Mouse (Mus musculus) heart, embryonic 11.5 days (tissue): ENCODE measurements around the gene Tomm40l. TPM values are rescaled to one million over a fixed set of nuclear protein-coding genes. Genes with fewer than 3 reads are reported as not detected.

Source experiments
- ATAC-seq: fragments of 200-750 bp; cut with Nextera tagmentation; replicated peaks from 2 replicates; pipeline ENCODE4 v1.8.0; 2017; ENCODE audit warnings: moderate library complexity; ENCODE audit not compliant: insufficient number of reproducible peaks, low FRiP score, low TSS enrichment
- H3K27ac ChIP-seq: fragments of 300-500 bp; sonication (generic); 2 replicates; pipeline ENCODE4 v1.5.1; 2014; ENCODE audit warnings: mild to moderate bottlenecking, low read depth, low read length
- H3K27me3 ChIP-seq: fragments of 300-500 bp; sonication (generic); 2 replicates; pipeline ENCODE4 v1.6.1; 2014; ENCODE audit warnings: mild to moderate bottlenecking, low read length, mixed read lengths; ENCODE audit not compliant: control insufficient read depth, insufficient read depth
- H3K36me3 ChIP-seq: fragments of 300-500 bp; sonication (generic); 2 replicates; pipeline ENCODE4 v1.6.1; 2014; ENCODE audit warnings: mild to moderate bottlenecking, low read length, moderate library complexity, mixed read lengths; ENCODE audit not compliant: control insufficient read depth, insufficient read depth
- H3K4me1 ChIP-seq: fragments of 300-500 bp; sonication (generic); 2 replicates; pipeline ENCODE4 v1.6.1; 2014; ENCODE audit warnings: low read length; ENCODE audit not compliant: control insufficient read depth, insufficient read depth
- H3K4me2 ChIP-seq: fragments of 300-500 bp; sonication (generic); 2 replicates; pipeline ENCODE4 v1.6.1; 2014; ENCODE audit warnings: mild to moderate bottlenecking, moderate library complexity
- H3K4me3 ChIP-seq: fragments of 300-500 bp; sonication (generic); 2 replicates; pipeline ENCODE4 v1.5.1; 2014; ENCODE audit warnings: low read depth, low read length
- H3K9ac ChIP-seq: fragments of 300-500 bp; sonication (generic); 2 replicates; pipeline ENCODE4 v1.6.1; 2014; ENCODE audit warnings: mild to moderate bottlenecking, low read depth, low read length, moderate library complexity
- H3K9me3 ChIP-seq: fragments of 300-500 bp; sonication (generic); replicated peaks from 2 replicates; pipeline ENCODE4 v1.6.1; 2016; ENCODE audit warnings: low read length; ENCODE audit not compliant: control insufficient read depth
- WGBS: fragments of 180-500 bp; shearing (Covaris S2); extraction: QIAGEN DNeasy Blood & Tissue Kit; methylation state at CpG from one replicate; pipeline ENCODE4 v1.1.7; 2014; ENCODE audit not compliant: insufficient replicate concordance; 5-methylcytosine and 5-hydroxymethylcytosine counted together
- polyA plus RNA-seq: library from polyadenylated mRNA; unstranded; fragments of >200 nt; fragmentation: Nextera tagmentation; extraction: Ambion mirVana; gene quantifications from 2 replicates; pipeline ENCODE4 v1.2.1, GENCODE M21; 2014

Gene Tomm40l
- polyA plus RNA-seq, 1 experiment from 2014 or later: 44.1 TPM

GRCm38 (mm10) chr1:171226780-171227179 is 4.5 kb upstream of the Tomm40l start:
- WGBS: 58% methylated on average over 4 of the region's 4 CpGs
- no peak overlapping the region for H3K27ac ChIP-seq
- H3K4me2 ChIP-seq: no peak overlapping the region
- H3K36me3 ChIP-seq: no peaks in the 10 kb centered on the region
- peaks cover 4% of the 10 kb centered on the region; the same call in 1 of the 2 replicates for H3K4me1 ChIP-seq
- H3K9ac ChIP-seq: no peak overlapping the region
- no peaks in the 10 kb centered on the region for H3K9me3 ChIP-seq
- H3K27me3 ChIP-seq: no peaks in the 10 kb centered on the region
- no peak for ATAC-seq
- H3K4me3 ChIP-seq: no peak overlapping the region

GRCm38 (mm10) chr1:171224857-171225256 is 2.5 kb upstream of the Tomm40l start, which contains the start of gene Apoa2:
TSS of gene Apoa2 (plus strand) at chr1:171225054.
- no peaks in the 10 kb centered on the region for H3K9me3 ChIP-seq
- no peak within 1 kb of the TSS for H3K27ac ChIP-seq
- H3K9ac ChIP-seq: no peak within 1 kb of the TSS
- no peak for ATAC-seq
- H3K36me3 ChIP-seq: peaks cover 2% of the 10 kb centered on the region
- whole genome bisulfite sequencing: 77% methylated on average over 5 of the region's 5 CpGs
- no peak within 1 kb of the TSS for H3K4me2 ChIP-seq
- H3K4me1 ChIP-seq: peaks cover 13% of the 10 kb centered on the region
- H3K27me3 ChIP-seq: no peaks in the 10 kb centered on the region
- no peak within 1 kb of the TSS for H3K4me3 ChIP-seq

- no peaks in the 10 kb centered on the region for H3K27me3 ChIP-seq
- WGBS: 59% methylated on average over 2 of the region's 2 CpGs
- H3K9me3 ChIP-seq: no peaks in the 10 kb centered on the region
- no peak overlapping the region for H3K4me3 ChIP-seq
- peaks cover 13% of the 10 kb centered on the region for H3K4me1 ChIP-seq
- H3K36me3 ChIP-seq: peaks cover 10% of the 10 kb centered on the region
- no peak overlapping the region for H3K4me2 ChIP-seq
- H3K9ac ChIP-seq: no peak overlapping the region
- ATAC-seq: no peak
- H3K27ac ChIP-seq: no peak overlapping the region
Measured at GRCm38 (mm10) chr1:171223796-171224195, 1.5 kb upstream of the Tomm40l start.

- H3K4me1 ChIP-seq: peaks cover 13% of the 10 kb centered on the region
- H3K9ac ChIP-seq: peak overlapping the region; percentile 52
- no peaks in the 10 kb centered on the region for H3K9me3 ChIP-seq
- WGBS: 86% methylated on average over 6 of the region's 6 CpGs
- peak overlapping the region; percentile 59 for H3K4me2 ChIP-seq
- peak overlapping the region; percentile 85 for H3K27ac ChIP-seq
- no peaks in the 10 kb centered on the region for H3K27me3 ChIP-seq
- H3K36me3 ChIP-seq: peaks cover 10% of the 10 kb centered on the region
- ATAC-seq: no peak
- H3K4me3 ChIP-seq: peak overlapping the region; percentile 65
Measured at GRCm38 (mm10) chr1:171223168-171223567, 854 bp upstream of the Tomm40l start.

- H3K4me3 ChIP-seq: peak overlapping the region; percentile 65
- no peak for ATAC-seq
Measured at GRCm38 (mm10) chr1:171221281-171222193, 777 bp downstream of the Tomm40l start.

GRCm38 (mm10) chr1:171220871-171221270 is 1.4 kb downstream of the Tomm40l start:
- Histone ChIP-seq H3K4me3 (peak overlapping the region; percentile 65), H3K9me3 (no peaks in the 10 kb centered on the region), H3K27me3 (no peaks in the 10 kb centered on the region), H3K4me1 (peaks cover 13% of the 10 kb centered on the region), H3K9ac (no peak overlapping the region), H3K36me3 (peaks cover 10% of the 10 kb centered on the region), H3K4me2 (peak overlapping the region; percentile 88), H3K27ac (no peak overlapping the region)
- WGBS: 15% methylated on average over 10 of the region's 10 CpGs
- no peak for ATAC-seq

More at GRCm38 (mm10) chr1:171221281-171222193, 777 bp downstream of the Tomm40l start:
- peaks cover 10% of the 10 kb centered on the region for H3K36me3 ChIP-seq
- H3K9me3 ChIP-seq: no peaks in the 10 kb centered on the region
- H3K27me3 ChIP-seq: no peaks in the 10 kb centered on the region
- peaks cover 13% of the 10 kb centered on the region for H3K4me1 ChIP-seq
- WGBS: 6% methylated on average over 22 of the region's 22 CpGs
- H3K4me2 ChIP-seq: peak overlapping the region; percentile 88
- no peak overlapping the region for H3K27ac ChIP-seq
- H3K9ac ChIP-seq: peak overlapping the region; percentile 75

GRCm38 (mm10) chr1:171216241-171216955 is 5.9 kb downstream of the Tomm40l start:
- WGBS: 71% methylated on average over 18 of the region's 18 CpGs
- no peaks in the 10 kb centered on the region for H3K27me3 ChIP-seq
- H3K9ac ChIP-seq: no peak overlapping the region
- no peak overlapping the region for H3K27ac ChIP-seq
- no peak overlapping the region for H3K4me2 ChIP-seq
- no peak overlapping the region for H3K4me3 ChIP-seq
- ATAC-seq: no peak
- peaks cover 10% of the 10 kb centered on the region for H3K36me3 ChIP-seq
- H3K9me3 ChIP-seq: no peaks in the 10 kb centered on the region
- H3K4me1 ChIP-seq: peaks cover 5% of the 10 kb centered on the region

- no peak within 1 kb of the TSS for H3K27ac ChIP-seq
Measured at GRCm38 (mm10) chr1:171213801-171214496, 8.4 kb downstream of the Tomm40l start, which contains the start of gene Nr1i3. TSS of gene Nr1i3 (plus strand) at chr1:171213970.

More at GRCm38 (mm10) chr1:171213801-171214496, 8.4 kb downstream of the Tomm40l start, which contains the start of gene Nr1i3:
- Histone ChIP-seq H3K4me2 (no peak within 1 kb of the TSS), H3K36me3 (no peaks in the 10 kb centered on the region), H3K4me1 (peaks cover 5% of the 10 kb centered on the region; the same call in 1 of the 2 replicates), H3K4me3 (no peak within 1 kb of the TSS), H3K27me3 (no peaks in the 10 kb centered on the region), H3K9ac (no peak within 1 kb of the TSS), H3K9me3 (no peaks in the 10 kb centered on the region)
- ATAC-seq: no peak
- WGBS: 71% methylated on average over 10 of the region's 10 CpGs
